Mouse (Mus musculus): ENCODE data around the gene Nhlh1. TPM values are rescaled to one million over a fixed set of nuclear protein-coding genes. Genes with fewer than 3 reads are reported as not detected.

Nhlh1 gene
- total and polyA plus RNA-seq, 3 experiments = not detected

DNA sequence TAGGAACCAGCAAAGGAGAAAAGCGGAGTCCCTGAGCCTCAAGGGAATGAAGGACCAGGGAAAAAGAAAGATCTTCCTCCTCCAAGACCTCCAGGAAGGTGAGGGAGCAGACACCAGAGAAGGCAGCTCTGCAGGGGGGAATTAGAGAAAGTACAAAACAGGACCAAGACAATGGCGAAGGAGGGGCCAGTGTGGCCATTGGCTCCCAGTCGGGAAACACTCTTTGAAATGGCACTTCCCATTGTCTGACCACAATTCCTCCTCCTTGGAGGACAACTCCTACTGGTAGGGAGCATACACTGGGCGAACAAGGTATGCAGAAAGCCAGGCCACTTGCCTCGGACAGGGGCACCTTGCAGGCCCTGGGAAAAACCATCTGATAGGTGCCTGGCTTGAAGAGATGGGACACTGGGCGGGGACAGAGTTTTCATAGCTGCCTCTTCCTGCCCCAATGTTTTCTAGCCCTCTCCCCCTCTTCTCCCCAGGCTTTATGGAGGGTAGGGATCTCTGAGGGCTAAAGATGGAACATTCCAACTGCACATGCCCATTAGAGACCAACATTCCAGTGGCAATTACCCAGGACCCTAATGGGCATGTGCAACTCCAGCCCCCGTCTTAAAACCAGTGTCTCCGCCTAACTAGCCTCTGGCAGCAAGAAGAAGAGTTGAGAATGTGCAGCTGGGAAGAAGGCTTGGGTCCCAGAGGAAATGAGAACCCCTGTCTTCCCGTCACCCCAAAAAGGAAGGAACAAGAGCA lies 33.1 kb downstream of the Nhlh1 start:
- TF ChIP-seq JUND (IDR thresholded peaks at IDR 0.05; ENCODE audit: low read depth, low read length) = no peak
- TF ChIP-seq NRF1 (IDR thresholded peaks at IDR 0.05; ENCODE audit: insufficient read depth, low read depth, low read length, poor library complexity, severe bottlenecking) = no peak
- TF ChIP-seq EP300 (IDR thresholded peaks at IDR 0.05; ENCODE audit: low read depth in 1 of 2, low read length in 2 of 2) = no peak
- no peak for TF ChIP-seq KAT2A (conservative IDR thresholded peaks at IDR 0.05; ENCODE audit: low read depth, low read length)
- no peak for TF ChIP-seq BHLHE40 (IDR thresholded peaks at IDR 0.05; ENCODE audit: borderline replicate concordance, low read depth, low read length)
- TF ChIP-seq MEF2A (IDR thresholded peaks at IDR 0.05; ENCODE audit: extremely low read depth, insufficient replicate concordance, low read depth, low read length, poor library complexity, severe bottlenecking) = no peak
- no peak for TF ChIP-seq ETS1 (IDR thresholded peaks at IDR 0.05; ENCODE audit: low read depth, low read length)
- TF ChIP-seq UBTF (IDR thresholded peaks at IDR 0.05; ENCODE audit: borderline replicate concordance, insufficient read depth, low read depth, low read length) = no peak
- TF ChIP-seq RCOR1 (IDR thresholded peaks at IDR 0.05; ENCODE audit: low read depth, low read length) = no peak
- TF ChIP-seq MAX (IDR thresholded peaks at IDR 0.05; ENCODE audit: low read length) = no peak
- H3K27me3 ChIP-seq (ENCODE audit: control insufficient read depth in 1 of 2, insufficient read depth in 2 of 2, low read length in 2 of 2) = peaks cover 0 to 3% of the 10 kb centered on the region in 2 experiments; a peak in 1 of 4 replicates

GRCm38 (mm10) chr1:172019863-172020521 lies 37.4 kb downstream of the Nhlh1 start:
- H3K4me1 ChIP-seq (ENCODE audit: control insufficient read depth in 1 of 2, insufficient read depth in 2 of 2, low read length in 2 of 2) = no peaks in the 10 kb centered on the region
- H3K36me3 ChIP-seq (ENCODE audit: control insufficient read depth in 1 of 2, insufficient read depth in 2 of 2, low read length in 2 of 2) = no peaks in the 10 kb centered on the region

More for the DNA sequence above, 33.1 kb downstream of the Nhlh1 start:
- no peak overlapping the region for H3K27ac ChIP-seq (ENCODE audit: control insufficient read depth, low read depth, low read length)
- no peaks in the 10 kb centered on the region for H3K9me3 ChIP-seq (replicated peaks; ENCODE audit: insufficient read depth, low read length)
- H3K4me1 ChIP-seq (ENCODE audit: control insufficient read depth in 1 of 2, insufficient read depth in 2 of 2, low read length in 2 of 2) = peaks cover 0 to 7% of the 10 kb centered on the region in 2 experiments; a peak in 2 of 4 replicates
- no peak for DNase-seq (ENCODE audit: low read depth, low spot score)
- H3K9ac ChIP-seq (ENCODE audit: control insufficient read depth, low read depth, low read length, poor library complexity, severe bottlenecking) = no peak overlapping the region
- no peak overlapping the region for H3K4me3 ChIP-seq (ENCODE audit: control insufficient read depth in 1 of 2, insufficient read depth in 1 of 2, low read depth in 2 of 2, low read length in 2 of 2)
- no peaks in the 10 kb centered on the region for H3K79me2 ChIP-seq (ENCODE audit: control insufficient read depth, insufficient read depth, low read length, poor library complexity)
- H3K36me3 ChIP-seq (ENCODE audit: control insufficient read depth in 1 of 2, insufficient read depth in 2 of 2, low read length in 2 of 2) = peaks cover 0 to 2% of the 10 kb centered on the region in 2 experiments; a peak in 1 of 4 replicates

More at GRCm38 (mm10) chr1:172019863-172020521, 37.4 kb downstream of the Nhlh1 start:
- Histone ChIP-seq H3K9ac (ENCODE audit: control insufficient read depth, low read depth, low read length, poor library complexity, severe bottlenecking) (no peak overlapping the region), H3K4me3 (ENCODE audit: control insufficient read depth in 1 of 2, insufficient read depth in 1 of 2, low read depth in 2 of 2, low read length in 2 of 2) (no peak overlapping the region), H3K27me3 (ENCODE audit: control insufficient read depth in 1 of 2, insufficient read depth in 2 of 2, low read length in 2 of 2) (no peaks in the 10 kb centered on the region), H3K9me3 (replicated peaks; ENCODE audit: insufficient read depth, low read length) (no peaks in the 10 kb centered on the region), H3K27ac (ENCODE audit: control insufficient read depth, low read depth, low read length) (no peak overlapping the region), H3K79me2 (ENCODE audit: control insufficient read depth, insufficient read depth, low read length, poor library complexity) (no peaks in the 10 kb centered on the region)
- TF ChIP-seq BHLHE40 (IDR thresholded peaks at IDR 0.05; ENCODE audit: borderline replicate concordance, low read depth, low read length) = no peak
- no peak for TF ChIP-seq JUND (IDR thresholded peaks at IDR 0.05; ENCODE audit: low read depth, low read length)
- no peak for TF ChIP-seq NELFE (IDR thresholded peaks at IDR 0.05; ENCODE audit: low read depth, low read length)
- no peak for TF ChIP-seq GATA1 (IDR thresholded peaks at IDR 0.05; ENCODE audit: low read depth, low read length)
- TF ChIP-seq ZMIZ1 (IDR thresholded peaks at IDR 0.05; ENCODE audit: low read depth, low read length) = no peak
- no peak for TF ChIP-seq GABPA (IDR thresholded peaks at IDR 0.05; ENCODE audit: low read depth, low read length)
- TF ChIP-seq ELF1 (IDR thresholded peaks at IDR 0.05; ENCODE audit: low read depth, low read length) = no peak
- no peak for TF ChIP-seq RCOR1 (IDR thresholded peaks at IDR 0.05; ENCODE audit: low read depth, low read length)
- no peak for TF ChIP-seq E2F4 (IDR thresholded peaks at IDR 0.05; ENCODE audit: borderline replicate concordance, low read depth, low read length)
- TF ChIP-seq SMC3 (IDR thresholded peaks at IDR 0.05; ENCODE audit: low read depth, low read length) = no peak
- no peak for TF ChIP-seq TBP (IDR thresholded peaks at IDR 0.05; ENCODE audit: low read depth, low read length)
- no peak for DNase-seq (ENCODE audit: low read depth, low spot score)

Measured in MEL (cell line).